Mouse (Mus musculus): ENCODE measurements around the gene Taf3. TPM values are rescaled to one million over a fixed set of nuclear protein-coding genes. Genes with fewer than 3 reads are reported as not detected.

Taf3 gene
- polyA plus RNA-seq, 1 experiment from 2014 or later = 13.9 TPM

DNA sequence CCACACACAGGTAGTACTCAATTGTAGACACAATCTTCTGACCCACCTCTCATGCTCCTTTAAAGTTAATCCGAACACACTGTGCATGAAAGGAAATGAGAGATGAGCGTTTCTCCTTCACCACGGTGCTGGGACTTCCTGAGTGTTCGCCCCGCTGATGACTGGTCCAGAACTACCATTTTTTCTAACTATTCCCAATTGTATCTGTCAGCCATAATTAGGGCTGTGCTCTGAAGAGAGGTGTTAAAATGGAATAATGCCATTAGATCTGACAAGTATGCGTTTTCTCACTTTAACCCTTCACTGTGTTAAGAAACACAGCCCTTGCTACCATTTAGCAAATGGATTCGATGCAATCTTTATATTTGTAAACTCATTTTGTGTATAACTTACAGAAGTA lies 18.6 kb downstream of the Taf3 start:
- Histone ChIP-seq H3K36me3 (ENCODE audit: control insufficient read depth, insufficient read depth, low read length) (no peaks in the 10 kb centered on the region), H3K27me3 (ENCODE audit: control insufficient read depth, insufficient read depth, low read depth, low read length) (no peaks in the 10 kb centered on the region), H3K4me3 (ENCODE audit: low read depth, low read length) (no peak overlapping the region), H3K4me2 (ENCODE audit: low read length) (no peak overlapping the region), H3K4me1 (ENCODE audit: control insufficient read depth, insufficient read depth, low read length) (no peaks in the 10 kb centered on the region; the same call in 1 of the 2 replicates), H3K9ac (ENCODE audit: low read depth, low read length) (no peak overlapping the region), H3K9me3 (replicated peaks; ENCODE audit: control insufficient read depth, low read length, poor library complexity, severe bottlenecking) (no peaks in the 10 kb centered on the region), H3K27ac (ENCODE audit: low read length) (no peak overlapping the region)
- peak; percentile 60; the same call in 1 of the 2 replicates for ATAC-seq
- WGBS = 60% methylated on average over 7 of the region's 7 CpGs

DNA sequence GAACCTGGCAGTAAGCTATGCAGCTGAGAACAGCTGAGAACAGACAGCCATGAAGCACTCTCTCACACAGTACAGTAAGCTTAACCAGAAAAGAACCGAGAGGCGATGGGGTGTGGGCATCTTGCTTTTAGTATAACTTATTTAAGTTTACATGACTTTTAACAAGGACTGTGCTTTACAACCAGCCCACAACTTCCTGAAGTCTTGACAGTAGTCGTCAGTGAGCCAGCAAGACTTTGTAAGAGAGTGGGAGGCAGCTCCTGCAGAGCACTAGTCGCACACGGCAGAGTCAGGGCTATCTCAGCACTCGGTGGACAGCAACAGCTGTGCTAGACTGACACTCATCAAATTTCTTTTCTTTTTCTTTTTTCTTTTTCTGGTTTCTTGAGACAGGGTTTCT lies 24.1 kb downstream of the Taf3 start:
- Histone ChIP-seq H3K4me3 (ENCODE audit: low read depth, low read length) (no peak overlapping the region), H3K9ac (ENCODE audit: low read depth, low read length) (no peak overlapping the region), H3K27me3 (ENCODE audit: control insufficient read depth, insufficient read depth, low read depth, low read length) (no peaks in the 10 kb centered on the region), H3K36me3 (ENCODE audit: control insufficient read depth, insufficient read depth, low read length) (no peaks in the 10 kb centered on the region), H3K4me2 (ENCODE audit: low read length) (no peak overlapping the region), H3K27ac (ENCODE audit: low read length) (no peak overlapping the region), H3K4me1 (ENCODE audit: control insufficient read depth, insufficient read depth, low read length) (no peaks in the 10 kb centered on the region), H3K9me3 (replicated peaks; ENCODE audit: control insufficient read depth, low read length, poor library complexity, severe bottlenecking) (no peaks in the 10 kb centered on the region)
- 92% methylated on average over 6 of the region's 6 CpGs for WGBS
- no peak for ATAC-seq

DNA sequence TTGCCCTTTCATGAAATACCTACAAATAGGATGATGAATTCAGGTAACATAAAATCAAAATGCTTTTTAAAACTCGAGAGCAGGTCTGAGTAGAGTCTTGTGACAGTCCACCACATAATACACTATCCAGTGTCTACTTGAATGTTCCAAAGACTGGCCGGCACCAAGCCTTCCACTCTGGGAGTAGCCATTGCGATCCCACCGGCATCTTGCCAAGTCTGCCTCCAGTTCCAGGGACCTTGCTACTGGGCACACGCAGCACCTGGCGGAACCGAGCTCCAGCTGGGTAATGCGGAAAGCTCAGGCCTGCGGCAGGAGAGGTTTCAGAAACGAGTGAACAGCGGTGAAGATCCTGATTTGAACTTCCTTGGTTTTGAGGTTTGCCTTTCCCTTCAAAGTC lies 27.1 kb downstream of the Taf3 start:
- H3K4me1 ChIP-seq (ENCODE audit: control insufficient read depth, insufficient read depth, low read length) = no peaks in the 10 kb centered on the region
- no peaks in the 10 kb centered on the region for H3K36me3 ChIP-seq (ENCODE audit: control insufficient read depth, insufficient read depth, low read length)
- no peak overlapping the region for H3K4me3 ChIP-seq (ENCODE audit: low read depth, low read length)
- no peaks in the 10 kb centered on the region for H3K27me3 ChIP-seq (ENCODE audit: control insufficient read depth, insufficient read depth, low read depth, low read length)
- no peak overlapping the region for H3K4me2 ChIP-seq (ENCODE audit: low read length)
- no peak overlapping the region for H3K27ac ChIP-seq (ENCODE audit: low read length)
- ATAC-seq = no peak
- H3K9me3 ChIP-seq (replicated peaks; ENCODE audit: control insufficient read depth, low read length, poor library complexity, severe bottlenecking) = no peaks in the 10 kb centered on the region
- WGBS = 95% methylated on average over 11 of the region's 11 CpGs
- H3K9ac ChIP-seq (ENCODE audit: low read depth, low read length) = no peak overlapping the region

DNA sequence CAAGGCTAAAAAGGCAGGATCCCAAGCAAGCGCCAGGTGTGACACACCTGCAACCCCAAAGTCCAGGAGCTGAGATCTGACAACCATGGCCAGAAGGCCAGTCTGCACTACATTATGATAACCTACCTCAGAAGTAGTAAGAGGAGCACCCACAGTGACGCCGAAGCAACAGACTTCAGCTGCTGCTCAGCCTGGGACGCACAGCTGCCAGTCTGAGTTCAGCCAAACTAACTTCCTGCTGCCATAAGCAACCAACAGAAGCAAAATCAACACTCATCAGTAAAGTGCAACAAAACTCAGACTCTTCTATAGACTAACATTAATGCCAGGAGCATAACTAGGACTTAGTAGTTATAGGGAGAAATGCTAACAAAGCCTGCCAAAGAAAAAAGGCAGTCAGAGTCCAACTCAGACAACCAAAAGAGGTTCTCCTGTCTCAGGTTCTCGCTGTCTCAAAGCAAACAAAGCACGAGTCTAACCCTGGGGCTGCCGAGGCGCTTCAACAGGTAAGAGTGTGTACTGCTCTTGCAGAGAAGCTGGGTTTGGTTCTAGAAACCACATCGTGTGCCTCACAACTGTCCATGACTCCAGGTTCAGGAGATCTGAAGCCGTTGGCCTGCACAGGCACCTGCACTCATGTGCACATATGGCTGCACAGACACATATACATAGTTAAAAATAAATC lies 33.3 kb downstream of the Taf3 start:
- no peaks in the 10 kb centered on the region for H3K27me3 ChIP-seq (ENCODE audit: control insufficient read depth, insufficient read depth, low read depth, low read length)
- no peaks in the 10 kb centered on the region for H3K9me3 ChIP-seq (replicated peaks; ENCODE audit: control insufficient read depth, low read length, poor library complexity, severe bottlenecking)
- no peak overlapping the region for H3K4me3 ChIP-seq (ENCODE audit: low read depth, low read length)
- no peak overlapping the region for H3K27ac ChIP-seq (ENCODE audit: low read length)
- 85% methylated on average over 10 of the region's 10 CpGs for WGBS
- H3K4me1 ChIP-seq (ENCODE audit: control insufficient read depth, insufficient read depth, low read length) = peaks cover under 1% of the 10 kb centered on the region; the same call in 1 of the 2 replicates
- no peak overlapping the region for H3K9ac ChIP-seq (ENCODE audit: low read depth, low read length)
- H3K36me3 ChIP-seq (ENCODE audit: control insufficient read depth, insufficient read depth, low read length) = no peaks in the 10 kb centered on the region
- no peak for ATAC-seq
- no peak overlapping the region for H3K4me2 ChIP-seq (ENCODE audit: low read length)

DNA sequence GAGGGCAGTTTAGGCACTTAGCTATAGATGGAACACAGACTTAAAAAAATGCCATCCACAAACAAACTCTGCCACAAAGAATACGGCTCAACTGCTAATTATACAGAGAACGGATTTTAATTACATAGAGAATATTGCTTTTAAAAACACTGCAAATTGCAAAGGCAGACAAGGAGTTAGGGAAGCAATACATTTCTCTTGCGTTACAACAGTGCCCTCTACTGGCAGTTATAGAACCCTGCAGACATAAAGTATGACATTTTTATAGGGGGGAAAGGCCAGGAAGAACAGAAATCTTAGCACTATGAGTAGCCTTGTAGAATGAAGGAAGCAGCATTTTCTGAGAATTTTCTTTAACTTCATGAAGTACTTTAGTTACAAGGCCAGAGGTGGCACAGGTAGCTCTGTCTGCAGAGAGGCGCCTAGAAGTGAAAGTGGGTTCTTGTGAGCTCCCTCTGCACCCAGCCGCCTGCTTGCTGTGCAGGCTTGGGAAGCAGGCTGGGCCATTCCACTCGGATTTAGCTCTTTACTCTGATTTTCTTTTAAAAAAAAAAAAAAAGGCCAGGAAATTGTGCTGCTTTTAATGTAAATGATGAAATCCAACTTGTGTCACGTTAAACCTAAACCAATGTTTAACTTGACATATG lies 38.0 kb downstream of the Taf3 start:
- Histone ChIP-seq H3K9me3 (replicated peaks; ENCODE audit: control insufficient read depth, low read length, poor library complexity, severe bottlenecking) (no peaks in the 10 kb centered on the region), H3K27me3 (ENCODE audit: control insufficient read depth, insufficient read depth, low read depth, low read length) (no peaks in the 10 kb centered on the region), H3K36me3 (ENCODE audit: control insufficient read depth, insufficient read depth, low read length) (no peaks in the 10 kb centered on the region), H3K4me1 (ENCODE audit: control insufficient read depth, insufficient read depth, low read length) (peaks cover 3% of the 10 kb centered on the region; the same call in 1 of the 2 replicates), H3K27ac (ENCODE audit: low read length) (no peak overlapping the region), H3K4me2 (ENCODE audit: low read length) (no peak overlapping the region), H3K4me3 (ENCODE audit: low read depth, low read length) (no peak overlapping the region), H3K9ac (ENCODE audit: low read depth, low read length) (no peak overlapping the region)
- peak; percentile 71; the same call in 1 of the 2 replicates for ATAC-seq
- 36% methylated on average over 7 of the region's 7 CpGs for WGBS

DNA sequence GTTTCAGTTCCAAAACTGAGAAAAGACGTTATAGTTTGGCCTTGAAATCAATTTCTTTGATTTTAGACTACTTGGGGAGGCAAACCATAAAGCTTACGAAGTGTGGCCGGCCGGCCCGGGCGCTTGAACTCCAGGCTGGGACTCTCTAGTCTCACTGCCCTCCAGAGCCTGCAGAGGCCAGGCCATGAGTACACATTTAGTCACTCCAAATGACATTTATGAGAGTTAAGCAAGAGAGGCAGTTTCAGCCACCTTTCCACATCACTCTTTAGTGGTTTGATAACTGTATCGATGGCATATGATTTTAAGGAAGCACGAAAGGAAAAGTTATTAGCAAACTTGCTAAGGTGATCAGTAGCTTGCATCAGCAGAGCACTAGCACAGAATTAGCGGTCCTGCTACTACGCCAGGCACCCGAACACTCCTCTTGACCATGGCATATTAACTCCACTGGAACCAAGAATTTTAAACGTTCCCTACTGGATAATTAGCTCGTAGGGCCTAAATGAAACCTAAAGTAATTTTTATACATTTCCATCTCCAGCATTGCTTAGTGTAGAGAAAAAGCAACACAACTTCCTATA lies 38.6 kb downstream of the Taf3 start:
- Histone ChIP-seq H3K9me3 (replicated peaks; ENCODE audit: control insufficient read depth, low read length, poor library complexity, severe bottlenecking) (no peaks in the 10 kb centered on the region), H3K27me3 (ENCODE audit: control insufficient read depth, insufficient read depth, low read depth, low read length) (no peaks in the 10 kb centered on the region), H3K4me1 (ENCODE audit: control insufficient read depth, insufficient read depth, low read length) (peaks cover 3% of the 10 kb centered on the region; the same call in 1 of the 2 replicates), H3K36me3 (ENCODE audit: control insufficient read depth, insufficient read depth, low read length) (no peaks in the 10 kb centered on the region), H3K4me2 (ENCODE audit: low read length) (no peak overlapping the region), H3K27ac (ENCODE audit: low read length) (no peak overlapping the region), H3K9ac (ENCODE audit: low read depth, low read length) (no peak overlapping the region), H3K4me3 (ENCODE audit: low read depth, low read length) (no peak overlapping the region)
- ATAC-seq = peak; percentile 51; the same call in 1 of the 2 replicates
- WGBS = 77% methylated on average over 13 of the region's 13 CpGs

DNA sequence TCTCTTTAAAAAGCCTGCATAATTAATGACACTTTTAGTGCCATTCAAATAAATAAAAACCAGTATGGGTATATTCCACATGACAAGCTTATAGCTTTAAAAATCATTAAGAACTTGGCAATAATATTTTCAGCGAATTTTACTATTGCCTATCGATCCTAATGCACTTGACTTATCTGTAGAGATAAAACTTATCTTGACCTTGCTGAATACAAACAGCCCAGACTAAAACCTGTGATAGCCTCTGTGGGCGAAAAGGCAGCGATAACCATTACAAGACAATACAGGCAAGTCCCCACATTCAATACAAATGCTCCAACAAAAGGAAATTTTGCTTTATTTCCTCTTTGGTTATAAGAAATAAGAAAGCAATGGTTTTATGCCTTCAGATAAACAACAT lies 39.8 kb downstream of the Taf3 start:
- ATAC-seq = no peak
- WGBS = 80% methylated on average over 4 of the region's 4 CpGs
- H3K4me3 ChIP-seq (ENCODE audit: low read depth, low read length) = no peak overlapping the region
- no peak overlapping the region for H3K9ac ChIP-seq (ENCODE audit: low read depth, low read length)
- no peaks in the 10 kb centered on the region for H3K27me3 ChIP-seq (ENCODE audit: control insufficient read depth, insufficient read depth, low read depth, low read length)
- H3K4me1 ChIP-seq (ENCODE audit: control insufficient read depth, insufficient read depth, low read length) = peaks cover 3% of the 10 kb centered on the region; the same call in 1 of the 2 replicates
- no peak overlapping the region for H3K27ac ChIP-seq (ENCODE audit: low read length)
- H3K9me3 ChIP-seq (replicated peaks; ENCODE audit: control insufficient read depth, low read length, poor library complexity, severe bottlenecking) = no peaks in the 10 kb centered on the region
- H3K36me3 ChIP-seq (ENCODE audit: control insufficient read depth, insufficient read depth, low read length) = no peaks in the 10 kb centered on the region
- H3K4me2 ChIP-seq (ENCODE audit: low read length) = no peak overlapping the region

DNA sequence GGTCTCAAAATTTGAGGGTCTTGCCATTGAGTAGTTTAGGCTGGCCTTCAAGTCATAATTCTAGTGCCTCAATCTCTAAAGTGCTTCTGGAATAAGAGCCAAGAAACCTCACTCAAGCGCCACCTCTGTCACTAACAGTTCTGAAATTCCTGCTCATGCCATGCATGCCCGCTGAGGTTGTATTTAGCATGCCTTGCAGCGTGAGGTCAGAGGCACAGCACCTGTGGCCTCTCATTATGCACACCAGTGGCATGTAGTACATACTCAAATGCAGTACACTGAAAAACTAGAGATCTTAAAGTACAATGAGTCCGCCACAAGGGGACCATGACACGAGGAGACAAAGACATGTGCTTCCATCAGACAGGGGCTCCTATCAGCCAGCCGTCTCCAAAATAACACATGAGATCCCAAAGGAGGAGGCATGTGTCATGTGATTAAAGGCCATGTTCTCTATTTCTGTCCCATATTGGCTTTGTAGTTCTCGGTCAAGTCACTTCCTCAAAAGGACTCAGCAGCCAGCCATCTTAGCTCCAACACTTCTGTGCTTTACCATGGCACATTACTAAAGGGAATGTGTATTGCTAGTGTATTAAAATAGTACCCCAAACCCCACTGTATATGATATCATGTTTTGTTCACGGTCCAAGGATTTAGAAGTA lies 43.3 kb downstream of the Taf3 start:
- WGBS = 75% methylated on average over 8 of the region's 8 CpGs
- no peak overlapping the region for H3K27ac ChIP-seq (ENCODE audit: low read length)

More for the DNA sequence above, 43.3 kb downstream of the Taf3 start:
- ATAC-seq = no peak
- Histone ChIP-seq H3K36me3 (ENCODE audit: control insufficient read depth, insufficient read depth, low read length) (no peaks in the 10 kb centered on the region), H3K4me2 (ENCODE audit: low read length) (no peak overlapping the region), H3K27me3 (ENCODE audit: control insufficient read depth, insufficient read depth, low read depth, low read length) (no peaks in the 10 kb centered on the region), H3K9me3 (replicated peaks; ENCODE audit: control insufficient read depth, low read length, poor library complexity, severe bottlenecking) (no peaks in the 10 kb centered on the region), H3K4me3 (ENCODE audit: low read depth, low read length) (no peak overlapping the region), H3K9ac (ENCODE audit: low read depth, low read length) (no peak overlapping the region), H3K4me1 (ENCODE audit: control insufficient read depth, insufficient read depth, low read length) (peaks cover 3% of the 10 kb centered on the region; the same call in 1 of the 2 replicates)

Data from midbrain, embryonic 16.5 days (tissue).